Comparison of ENCODE assay signal across 8 mouse cellular contexts in genomic region chr4:135946278-135946658, GRCm38 (mm10). TPM values are rescaled to one million over a fixed set of nuclear protein-coding genes. Genes with fewer than 3 reads are reported as not detected.
DNase-seq lines count a peak whose midpoint lies in the region; ATAC-seq and TF ChIP-seq lines count a peak whose summit lies in the region.

TSS of gene Hmgcl (plus strand) at chr4:135946448.

- H3K4me1 ChIP-seq in hindbrain, postnatal 0 days (ENCODE audit: insufficient read depth, low read length), result peaks cover 4% of the 10 kb centered on the region; the same call in 1 of the 2 replicates

- ATAC-seq in hindbrain, postnatal 0 days, result peak; percentile 95
- ATAC-seq in megakaryocyte, adult 5-6 weeks (ENCODE audit: poor library complexity, severe bottlenecking), result peak; percentile 93

- peak within 1 kb of the TSS; percentile 57 for H3K9ac ChIP-seq in hindbrain, postnatal 0 days (replicated peaks; ENCODE audit: low read length)

- no peaks in the 10 kb centered on the region for H3K9me3 ChIP-seq in hindbrain, postnatal 0 days (ENCODE audit: low read length)

- peak within 1 kb of the TSS; percentile 84 for H3K4me3 ChIP-seq in gastrocnemius, adult 2 months
- peak within 1 kb of the TSS; percentile 75 for H3K4me3 ChIP-seq in hindbrain, postnatal 0 days (ENCODE audit: low read length)
- peak within 1 kb of the TSS; percentile 91 for H3K4me3 ChIP-seq in left cerebral cortex, adult 2 months

- H3K27me3 ChIP-seq in hindbrain, postnatal 0 days (ENCODE audit: insufficient read depth, low read length), result no peaks in the 10 kb centered on the region

- no peaks in the 10 kb centered on the region for H3K36me3 ChIP-seq in hindbrain, postnatal 0 days (ENCODE audit: insufficient read depth, low read length)

- intact Hi-C loops in gastrocnemius, adult 2 months (cut with DNase I), result loop anchor here (2.0 kb wide), 1 partner anchor 25 kb away; the partner anchor contains the start of gene Fuca1
- intact Hi-C loops in left cerebral cortex, adult 2 months (cut with DNase I), result loop anchor here (2.0 kb wide), 1 partner anchor 25 kb away; the partner anchor contains the start of gene Fuca1

- peak; percentile 79 for DNase-seq in WW6 (ENCODE audit: low read depth, low spot score)
- DNase-seq in cerebellum, postnatal 4 days (ENCODE audit: low spot score in 2 of 2), result peak; percentile 80 to 92
- DNase-seq in gastrocnemius, adult 2 months, result peak; percentile 97
- peak; percentile 96 for DNase-seq in hindbrain, postnatal 0 days (ENCODE audit: low spot score)
- DNase-seq in left cerebral cortex, adult 2 months (ENCODE audit: extremely low spot score in 1 of 2, low spot score in 2 of 2), result peak; percentile 94 to 95
- peak; percentile 95 for DNase-seq in right cerebral cortex, adult 2 months (ENCODE audit: low spot score in 2 of 2)
- DNase-seq in urinary bladder, postnatal 14 days (ENCODE audit: low spot score), result peak; percentile 97

- peak within 1 kb of the TSS; percentile 93 for H3K27ac ChIP-seq in gastrocnemius, adult 2 months
- H3K27ac ChIP-seq in hindbrain, postnatal 0 days, result peak within 1 kb of the TSS; percentile 87
- H3K27ac ChIP-seq in left cerebral cortex, adult 2 months, result peak within 1 kb of the TSS; percentile 81

- under 1% methylated on average over 23 of the region's 23 CpGs for WGBS in hindbrain, postnatal 0 days

- peak within 1 kb of the TSS; percentile 89 for H3K4me2 ChIP-seq in hindbrain, postnatal 0 days (ENCODE audit: low read depth, low read length)

- TF ChIP-seq CTCF in gastrocnemius, adult 2 months (IDR thresholded peaks at IDR 0.05), result no peak
- TF ChIP-seq CTCF in hindbrain, postnatal 0 days (IDR thresholded peaks at IDR 0.05; ENCODE audit: low read depth), result no peak
- TF ChIP-seq CTCF in left cerebral cortex, adult 2 months (IDR thresholded peaks at IDR 0.05), result no peak

RNA-seq across cellular contexts. Expression of gene Hmgcl, which starts in this region (rescaled TPM):
- 10 to 100 TPM; 31.7 to 43.4 TPM for total RNA-seq in gastrocnemius, adult 2 months (2021)
- total RNA-seq in hindbrain, postnatal 0 days (2014; rRNA removed), result 27.0 and 38.6 TPM in 2 replicates
- polyA plus RNA-seq in hindbrain, postnatal 0 days (2015; fragmentation: Nextera tagmentation; extraction: Ambion mirVana), result 55.0 and 60.0 TPM in 2 replicates
- total RNA-seq in left cerebral cortex, adult 2 months (2021), result 10 to 100 TPM; 33.4 to 34.1 TPM
- total RNA-seq in megakaryocyte, adult 5-6 weeks (2015), result 60.7 and 76.8 TPM in 2 replicates
- total RNA-seq in megakaryocyte, adult 5-6 weeks (2017), result 54.9 and 60.4 TPM in 2 replicates

Comparison
In these comparisons a context has a peak if more than half of its experiments do, and no peak if none do; other contexts are left out.
1. Peak in every context shown above with its lines: DNase-seq, ATAC-seq, H3K4me3 ChIP-seq and H3K27ac ChIP-seq.